Mouse (Mus musculus) Muller cell, postnatal 12 days (primary cell): ENCODE measurements at regions not wholly inside any gene's neighbourhood (a gene's known extent, or its start where the extent isn't known, plus 50 kb on each side); places are given as distances from the start of the nearest gene placed in this dataset.
A peak's percentile ranks its signal among the peaks of the same experiment; 100 is the strongest.

ENCODE experiments used
- DNase-seq: peaks from one replicate; pipeline ENCODE4 v3.0.0-alpha.2; 2015; ENCODE audit errors: inconsistent ontology term

GRCm38 (mm10) chr2:138183722-138184121 is 72.6 kb upstream of the Btbd3 start:
- peak; percentile 4 for DNase-seq

GRCm38 (mm10) chr2:138184866-138185265 is 71.5 kb upstream of the Btbd3 start:
- no peak for DNase-seq

GRCm38 (mm10) chr2:138186700-138187099 is 69.7 kb upstream of the Btbd3 start:
- DNase-seq = no peak

- DNase-seq = no peak
Measured at GRCm38 (mm10) chr2:138193529-138193928, 62.8 kb upstream of the Btbd3 start.

- no peak for DNase-seq
Measured at GRCm38 (mm10) chr2:138199016-138199415, 57.3 kb upstream of the Btbd3 start.
